Mouse (Mus musculus): ENCODE results near the gene Clybl. TPM values are rescaled to one million over a fixed set of nuclear protein-coding genes. Genes with fewer than 3 reads are reported as not detected.

The Clybl gene
- polyA plus RNA-seq, 1 experiment from 2014 or later = 21.0 TPM

GRCm38 (mm10) chr14:122427204-122427560 lies 245.7 kb downstream of the Clybl start:
- H3K4me3 ChIP-seq = no peak overlapping the region
- 54% methylated on average over 8 of the region's 8 CpGs for WGBS
- H3K4me2 ChIP-seq = no peak overlapping the region
- H3K36me3 ChIP-seq (ENCODE audit: poor library complexity, severe bottlenecking) = no peaks in the 10 kb centered on the region
- H3K9ac ChIP-seq = no peak overlapping the region
- H3K9me3 ChIP-seq (replicated peaks) = no peaks in the 10 kb centered on the region
- ATAC-seq = peak; percentile 55; the same call in 1 of the 2 replicates
- H3K27me3 ChIP-seq = no peaks in the 10 kb centered on the region
- H3K27ac ChIP-seq = no peak overlapping the region
- H3K4me1 ChIP-seq = peaks cover 26% of the 10 kb centered on the region

GRCm38 (mm10) chr14:122427654-122428053 lies 246.2 kb downstream of the Clybl start:
- Histone ChIP-seq H3K9ac (no peak overlapping the region), H3K4me3 (no peak overlapping the region), H3K36me3 (ENCODE audit: poor library complexity, severe bottlenecking) (no peaks in the 10 kb centered on the region), H3K9me3 (replicated peaks) (no peaks in the 10 kb centered on the region), H3K4me2 (no peak overlapping the region), H3K27me3 (no peaks in the 10 kb centered on the region), H3K4me1 (peaks cover 26% of the 10 kb centered on the region), H3K27ac (no peak overlapping the region)
- WGBS = 81% methylated on average over 3 of the region's 3 CpGs
- no peak for ATAC-seq

GRCm38 (mm10) chr14:122432558-122432957 lies 251.1 kb downstream of the Clybl start:
- Histone ChIP-seq H3K27me3 (no peaks in the 10 kb centered on the region), H3K9me3 (replicated peaks) (no peaks in the 10 kb centered on the region), H3K36me3 (ENCODE audit: poor library complexity, severe bottlenecking) (no peaks in the 10 kb centered on the region), H3K27ac (no peak overlapping the region), H3K4me2 (no peak overlapping the region), H3K4me1 (peaks cover 10% of the 10 kb centered on the region; the same call in 1 of the 2 replicates), H3K9ac (no peak overlapping the region), H3K4me3 (no peak overlapping the region)
- no peak for ATAC-seq
- WGBS = 59% methylated on average over 3 of the region's 3 CpGs

- WGBS = 89% methylated on average over 10 of the region's 10 CpGs
- Histone ChIP-seq H3K27ac (no peak overlapping the region), H3K4me3 (no peak overlapping the region), H3K27me3 (no peaks in the 10 kb centered on the region), H3K36me3 (ENCODE audit: poor library complexity, severe bottlenecking) (no peaks in the 10 kb centered on the region), H3K9me3 (replicated peaks) (no peaks in the 10 kb centered on the region), H3K4me1 (0 out of 2 replicates have a peak, but pooled peaks cover 7% of the 10 kb centered on the region), H3K4me2 (no peak overlapping the region), H3K9ac (no peak overlapping the region)
- no peak for ATAC-seq
Observed at GRCm38 (mm10) chr14:122434039-122434438, 252.5 kb downstream of the Clybl start.

GRCm38 (mm10) chr14:122436850-122437249 lies 255.3 kb downstream of the Clybl start:
- no peaks in the 10 kb centered on the region for H3K36me3 ChIP-seq (ENCODE audit: poor library complexity, severe bottlenecking)
- H3K27me3 ChIP-seq = no peaks in the 10 kb centered on the region
- H3K9me3 ChIP-seq (replicated peaks) = no peaks in the 10 kb centered on the region
- no peak overlapping the region for H3K4me2 ChIP-seq
- no peak overlapping the region for H3K4me3 ChIP-seq
- H3K27ac ChIP-seq = no peak overlapping the region
- WGBS = 55% methylated on average over 10 of the region's 10 CpGs
- peak; percentile 83 for ATAC-seq
- no peak overlapping the region for H3K9ac ChIP-seq
- H3K4me1 ChIP-seq = 0 out of 2 replicates have a peak, but pooled peaks cover 7% of the 10 kb centered on the region

GRCm38 (mm10) chr14:122449601-122450495 lies 268.3 kb downstream of the Clybl start:
- Histone ChIP-seq H3K4me2 (peak overlapping the region; percentile 73), H3K4me1 (peaks cover 52% of the 10 kb centered on the region), H3K9ac (peak overlapping the region; percentile 70), H3K27ac (peak overlapping the region; percentile 82), H3K4me3 (peak overlapping the region; percentile 46), H3K9me3 (replicated peaks) (no peaks in the 10 kb centered on the region), H3K27me3 (peaks cover 61% of the 10 kb centered on the region), H3K36me3 (ENCODE audit: poor library complexity, severe bottlenecking) (no peaks in the 10 kb centered on the region)
- WGBS = 2% methylated on average over 29 of the region's 29 CpGs
- no peak for ATAC-seq

- Histone ChIP-seq H3K4me3 (peak within 1 kb of the TSS; percentile 46), H3K9ac (peak within 1 kb of the TSS; percentile 70), H3K36me3 (ENCODE audit: poor library complexity, severe bottlenecking) (no peaks in the 10 kb centered on the region), H3K4me2 (peak within 1 kb of the TSS; percentile 73), H3K9me3 (replicated peaks) (no peaks in the 10 kb centered on the region), H3K27ac (peak within 1 kb of the TSS; percentile 82), H3K27me3 (peaks cover 61% of the 10 kb centered on the region), H3K4me1 (peaks cover 61% of the 10 kb centered on the region)
- under 1% methylated on average over 58 of the region's 59 CpGs for whole genome bisulfite sequencing
- peak; percentile 52 for ATAC-seq
Observed at GRCm38 (mm10) chr14:122450496-122451382, 269.2 kb downstream of the Clybl start, which contains the start of gene Gm5089. Gm5089 (minus strand) TSS chr14:122451115.

- H3K4me1 ChIP-seq = peaks cover 67% of the 10 kb centered on the region
- H3K4me3 ChIP-seq = peak overlapping the region; percentile 46
- no peaks in the 10 kb centered on the region for H3K9me3 ChIP-seq (replicated peaks)
- H3K36me3 ChIP-seq (ENCODE audit: poor library complexity, severe bottlenecking) = no peaks in the 10 kb centered on the region
- ATAC-seq = no peak
- H3K9ac ChIP-seq = no peak overlapping the region
- 55% methylated on average over 5 of the region's 5 CpGs for WGBS
- peak overlapping the region; percentile 82 for H3K27ac ChIP-seq
- peak overlapping the region; percentile 73 for H3K4me2 ChIP-seq
- H3K27me3 ChIP-seq = peaks cover 61% of the 10 kb centered on the region
Observed at GRCm38 (mm10) chr14:122451551-122452145, 270.1 kb downstream of the Clybl start.

Other genes with a start within 250 kb of the Clybl start
- gene Gpr183, start 216.5 kb upstream of the Clybl start, polyA plus RNA-seq (2015; fragmentation: Nextera tagmentation; extraction: Ambion mirVana) = 1.3 and 1.5 TPM in 2 replicates
- gene Timm8a2, start 147.0 kb upstream of the Clybl start, polyA plus RNA-seq (2015; fragmentation: Nextera tagmentation; extraction: Ambion mirVana) = not detected in 2 replicates
- 103 and 112 TPM in 2 replicates for gene Tm9sf2, start 74.7 kb upstream of the Clybl start, polyA plus RNA-seq (2015; fragmentation: Nextera tagmentation; extraction: Ambion mirVana)